Mouse (Mus musculus): ENCODE measurements at regions not wholly inside any gene's neighbourhood (a gene's known extent, or its start where the extent isn't known, plus 50 kb on each side); places are given as distances from the start of the nearest gene placed in this dataset.
A peak's percentile ranks its signal among the peaks of the same experiment; 100 is the strongest.

GRCm38 (mm10) chr15:90113611-90114010 is 110.5 kb upstream of the Alg10b start:
- no peaks in the 10 kb centered on the region for H3K36me3 ChIP-seq (ENCODE audit: control insufficient read depth, insufficient read depth, low read length)

GRCm38 (mm10) chr15:90119747-90120146 is 104.4 kb upstream of the Alg10b start:
- no peak overlapping the region for H3K4me2 ChIP-seq (ENCODE audit: low read depth)
- H3K9ac ChIP-seq (ENCODE audit: low read length) = no peak overlapping the region
- WGBS = 72% methylated on average over 3 of the region's 3 CpGs
- ATAC-seq (ENCODE audit: insufficient read depth, low FRiP score, low TSS enrichment) = no peak
- no peaks in the 10 kb centered on the region for H3K9me3 ChIP-seq (ENCODE audit: control insufficient read depth, low read length)
- DNase-seq (ENCODE audit: low spot score) = no peak
- no peaks in the 10 kb centered on the region for H3K27me3 ChIP-seq (ENCODE audit: control insufficient read depth, insufficient read depth, low read length)
- H3K36me3 ChIP-seq (ENCODE audit: control insufficient read depth, insufficient read depth, low read length) = no peaks in the 10 kb centered on the region
- H3K4me3 ChIP-seq (ENCODE audit: low read depth, low read length) = no peak overlapping the region
- H3K4me1 ChIP-seq (ENCODE audit: control insufficient read depth, insufficient read depth, low read length) = no peaks in the 10 kb centered on the region
- no peak overlapping the region for H3K27ac ChIP-seq (ENCODE audit: low read depth, low read length)

More at GRCm38 (mm10) chr15:90113611-90114010, 110.5 kb upstream of the Alg10b start:
- Histone ChIP-seq H3K27ac (ENCODE audit: low read depth, low read length) (no peak overlapping the region), H3K4me3 (ENCODE audit: low read depth, low read length) (no peak overlapping the region), H3K9ac (ENCODE audit: low read length) (no peak overlapping the region), H3K4me2 (ENCODE audit: low read depth) (no peak overlapping the region), H3K4me1 (ENCODE audit: control insufficient read depth, insufficient read depth, low read length) (no peaks in the 10 kb centered on the region), H3K9me3 (ENCODE audit: control insufficient read depth, low read length) (no peaks in the 10 kb centered on the region), H3K27me3 (ENCODE audit: control insufficient read depth, insufficient read depth, low read length) (no peaks in the 10 kb centered on the region)
- WGBS = 64% methylated on average over 3 of the region's 3 CpGs
- DNase-seq (ENCODE audit: low spot score) = no peak
- ATAC-seq (ENCODE audit: insufficient read depth, low FRiP score, low TSS enrichment) = no peak

- no peak overlapping the region for H3K4me3 ChIP-seq (ENCODE audit: low read depth, low read length)
- H3K4me1 ChIP-seq (ENCODE audit: control insufficient read depth, insufficient read depth, low read length) = no peaks in the 10 kb centered on the region
- no peak overlapping the region for H3K4me2 ChIP-seq (ENCODE audit: low read depth)
- no peak for ATAC-seq (ENCODE audit: insufficient read depth, low FRiP score, low TSS enrichment)
- no peaks in the 10 kb centered on the region for H3K9me3 ChIP-seq (ENCODE audit: control insufficient read depth, low read length)
- DNase-seq (ENCODE audit: low spot score) = no peak
- no peaks in the 10 kb centered on the region for H3K36me3 ChIP-seq (ENCODE audit: control insufficient read depth, insufficient read depth, low read length)
- H3K9ac ChIP-seq (ENCODE audit: low read length) = no peak overlapping the region
- no peaks in the 10 kb centered on the region for H3K27me3 ChIP-seq (ENCODE audit: control insufficient read depth, insufficient read depth, low read length)
- no peak overlapping the region for H3K27ac ChIP-seq (ENCODE audit: low read depth, low read length)
- 88% methylated on average over 8 of the region's 8 CpGs for WGBS
Measured at GRCm38 (mm10) chr15:90123999-90124398, 100.1 kb upstream of the Alg10b start.

- ATAC-seq (ENCODE audit: insufficient read depth, low FRiP score, low TSS enrichment) = no peak
- no peaks in the 10 kb centered on the region for H3K4me1 ChIP-seq (ENCODE audit: control insufficient read depth, insufficient read depth, low read length)
Measured at GRCm38 (mm10) chr15:90125146-90125545, 99.0 kb upstream of the Alg10b start.

GRCm38 (mm10) chr15:90131777-90132176 is 92.3 kb upstream of the Alg10b start:
- WGBS = 89% methylated on average over 5 of the region's 5 CpGs
- Histone ChIP-seq H3K9me3 (ENCODE audit: control insufficient read depth, low read length) (no peaks in the 10 kb centered on the region), H3K4me1 (ENCODE audit: control insufficient read depth, insufficient read depth, low read length) (no peaks in the 10 kb centered on the region), H3K36me3 (ENCODE audit: control insufficient read depth, insufficient read depth, low read length) (no peaks in the 10 kb centered on the region), H3K27me3 (ENCODE audit: control insufficient read depth, insufficient read depth, low read length) (no peaks in the 10 kb centered on the region), H3K27ac (ENCODE audit: low read depth, low read length) (no peak overlapping the region), H3K4me3 (ENCODE audit: low read depth, low read length) (no peak overlapping the region), H3K9ac (ENCODE audit: low read length) (no peak overlapping the region), H3K4me2 (ENCODE audit: low read depth) (no peak overlapping the region)
- no peak for ATAC-seq (ENCODE audit: insufficient read depth, low FRiP score, low TSS enrichment)
- DNase-seq (ENCODE audit: low spot score) = no peak

More at GRCm38 (mm10) chr15:90125146-90125545, 99.0 kb upstream of the Alg10b start:
- Histone ChIP-seq H3K27me3 (ENCODE audit: control insufficient read depth, insufficient read depth, low read length) (no peaks in the 10 kb centered on the region), H3K27ac (ENCODE audit: low read depth, low read length) (no peak overlapping the region), H3K36me3 (ENCODE audit: control insufficient read depth, insufficient read depth, low read length) (no peaks in the 10 kb centered on the region), H3K9me3 (ENCODE audit: control insufficient read depth, low read length) (no peaks in the 10 kb centered on the region), H3K4me2 (ENCODE audit: low read depth) (no peak overlapping the region), H3K4me3 (ENCODE audit: low read depth, low read length) (no peak overlapping the region), H3K9ac (ENCODE audit: low read length) (no peak overlapping the region)
- DNase-seq (ENCODE audit: low spot score) = no peak
- 76% methylated on average over 8 of the region's 8 CpGs for WGBS

- ATAC-seq (ENCODE audit: insufficient read depth, low FRiP score, low TSS enrichment) (no peak), DNase-seq (ENCODE audit: low spot score) (no peak)
- Histone ChIP-seq H3K4me3 (ENCODE audit: low read depth, low read length) (no peak overlapping the region), H3K36me3 (ENCODE audit: control insufficient read depth, insufficient read depth, low read length) (no peaks in the 10 kb centered on the region), H3K4me1 (ENCODE audit: control insufficient read depth, insufficient read depth, low read length) (no peaks in the 10 kb centered on the region), H3K4me2 (ENCODE audit: low read depth) (no peak overlapping the region), H3K9me3 (ENCODE audit: control insufficient read depth, low read length) (no peaks in the 10 kb centered on the region), H3K9ac (ENCODE audit: low read length) (no peak overlapping the region), H3K27me3 (ENCODE audit: control insufficient read depth, insufficient read depth, low read length) (no peaks in the 10 kb centered on the region), H3K27ac (ENCODE audit: low read depth, low read length) (no peak overlapping the region)
- WGBS = 70% methylated on average over 5 of the region's 5 CpGs
Measured at GRCm38 (mm10) chr15:90140966-90141365, 83.1 kb upstream of the Alg10b start.

GRCm38 (mm10) chr15:90148663-90149062 is 75.4 kb upstream of the Alg10b start:
- no peak overlapping the region for H3K9ac ChIP-seq (ENCODE audit: low read length)
- H3K9me3 ChIP-seq (ENCODE audit: control insufficient read depth, low read length) = no peaks in the 10 kb centered on the region
- no peak overlapping the region for H3K4me3 ChIP-seq (ENCODE audit: low read depth, low read length)
- H3K36me3 ChIP-seq (ENCODE audit: control insufficient read depth, insufficient read depth, low read length) = no peaks in the 10 kb centered on the region
- no peak overlapping the region for H3K4me2 ChIP-seq (ENCODE audit: low read depth)
- DNase-seq (ENCODE audit: low spot score) = no peak
- H3K4me1 ChIP-seq (ENCODE audit: control insufficient read depth, insufficient read depth, low read length) = no peaks in the 10 kb centered on the region
- H3K27me3 ChIP-seq (ENCODE audit: control insufficient read depth, insufficient read depth, low read length) = no peaks in the 10 kb centered on the region
- no peak for ATAC-seq (ENCODE audit: insufficient read depth, low FRiP score, low TSS enrichment)
- H3K27ac ChIP-seq (ENCODE audit: low read depth, low read length) = no peak overlapping the region

GRCm38 (mm10) chr15:90153821-90154560 is 70.1 kb upstream of the Alg10b start:
- no peaks in the 10 kb centered on the region for H3K4me1 ChIP-seq (ENCODE audit: control insufficient read depth, insufficient read depth, low read length)
- WGBS = 48% methylated on average over 10 of the region's 10 CpGs
- no peak overlapping the region for H3K4me3 ChIP-seq (ENCODE audit: low read depth, low read length)
- ATAC-seq (ENCODE audit: insufficient read depth, low FRiP score, low TSS enrichment) = peak; percentile 91
- H3K9ac ChIP-seq (ENCODE audit: low read length) = no peak overlapping the region
- no peaks in the 10 kb centered on the region for H3K36me3 ChIP-seq (ENCODE audit: control insufficient read depth, insufficient read depth, low read length)
- H3K27ac ChIP-seq (ENCODE audit: low read depth, low read length) = peak overlapping the region; percentile 56; the same call in 1 of the 2 replicates
- DNase-seq (ENCODE audit: low spot score) = peak; percentile 12
- H3K4me2 ChIP-seq (ENCODE audit: low read depth) = no peak overlapping the region
- H3K9me3 ChIP-seq (ENCODE audit: control insufficient read depth, low read length) = no peaks in the 10 kb centered on the region
- H3K27me3 ChIP-seq (ENCODE audit: control insufficient read depth, insufficient read depth, low read length) = no peaks in the 10 kb centered on the region
